Mouse (Mus musculus) frontal cortex, adult 2 months (tissue): ENCODE data around the gene Ffar1. TPM values are rescaled to one million over a fixed set of nuclear protein-coding genes. Genes with fewer than 3 reads are reported as not detected.

Experiments
- DNase-seq, 2 experiments: peaks; one replicate each; pipeline ENCODE4 v3.0.0; 2022; ENCODE audit warnings: low spot score in 1 of 2; ENCODE audit errors: extremely low spot score in 1 of 2
- polyA plus RNA-seq: library from polyadenylated mRNA; depleted of rRNA; stranded (reverse); fragments of >200 nt; gene quantifications from 2 replicates; pipeline ENCODE4 v1.2.3, GENCODE M21; 2012; rRNA removed

Ffar1 gene
- polyA plus RNA-seq, result not detected in 2 replicates

GRCm38 (mm10) chr7:30861464-30861863, at the start of gene Ffar1:
Gene Ffar1 (minus strand): TSS chr7:30861564.
- DNase-seq, result no peak

GRCm38 (mm10) chr7:30909773-30910172, 48.4 kb upstream of the Ffar1 start:
- no peak for DNase-seq

- DNase-seq, result no peak
Observed at GRCm38 (mm10) chr7:30908992-30909431, 47.6 kb upstream of the Ffar1 start.

GRCm38 (mm10) chr7:30908277-30908991, 47.1 kb upstream of the Ffar1 start:
- no peak for DNase-seq

- DNase-seq, result peak in 1 of 2 experiments; percentile 57
Observed at GRCm38 (mm10) chr7:30904042-30904441, 42.7 kb upstream of the Ffar1 start.

- DNase-seq, result no peak
Observed at GRCm38 (mm10) chr7:30895217-30895616, 33.9 kb upstream of the Ffar1 start.

GRCm38 (mm10) chr7:30892515-30892914, 31.2 kb upstream of the Ffar1 start:
- no peak for DNase-seq

GRCm38 (mm10) chr7:30891746-30892145, 30.4 kb upstream of the Ffar1 start:
- DNase-seq, result no peak

- no peak for DNase-seq
Observed at GRCm38 (mm10) chr7:30890681-30891080, 29.3 kb upstream of the Ffar1 start.

GRCm38 (mm10) chr7:30888786-30889185, 27.4 kb upstream of the Ffar1 start:
- no peak for DNase-seq

- DNase-seq, result no peak
Observed at GRCm38 (mm10) chr7:30887568-30888188, 26.3 kb upstream of the Ffar1 start.

- DNase-seq, result no peak
Observed at GRCm38 (mm10) chr7:30886852-30887251, 25.5 kb upstream of the Ffar1 start.

GRCm38 (mm10) chr7:30884047-30884446, 22.7 kb upstream of the Ffar1 start:
- DNase-seq, result no peak

GRCm38 (mm10) chr7:30881367-30881766, 20.0 kb upstream of the Ffar1 start:
- DNase-seq, result no peak

GRCm38 (mm10) chr7:30880176-30880575, 18.8 kb upstream of the Ffar1 start, which contains the start of gene Cd22:
Gene Cd22 (minus strand): TSS chr7:30880342.
- no peak for DNase-seq

GRCm38 (mm10) chr7:30878950-30879349, 17.6 kb upstream of the Ffar1 start:
- DNase-seq, result no peak

- DNase-seq, result peak; percentile 24 to 83
Observed at GRCm38 (mm10) chr7:30873083-30873482, 11.7 kb upstream of the Ffar1 start.

- no peak for DNase-seq
Observed at GRCm38 (mm10) chr7:30863386-30863785, 2.0 kb upstream of the Ffar1 start.

GRCm38 (mm10) chr7:30859635-30860402, 1.5 kb downstream of the Ffar1 start:
- peak in 1 of 2 experiments; percentile 80 for DNase-seq

GRCm38 (mm10) chr7:30859290-30859634, 2.1 kb downstream of the Ffar1 start:
- DNase-seq, result peak; percentile 43 to 88

GRCm38 (mm10) chr7:30857746-30858145, 3.6 kb downstream of the Ffar1 start:
- DNase-seq, result no peak
